Mouse (Mus musculus) intestine, embryonic 16.5 days (tissue): Measurements from ENCODE around the gene C1qtnf4. TPM values are rescaled to one million over a fixed set of nuclear protein-coding genes. Genes with fewer than 3 reads are reported as not detected.

Source experiments
- ATAC-seq: fragments of 200-750 bp; cut with Nextera tagmentation; 2 replicates; pipeline ENCODE4 v1.8.0; 2017; ENCODE audit warnings: moderate TSS enrichment, moderate library complexity
- H3K27ac ChIP-seq: fragments of 300-500 bp; sonication (generic); 2 replicates; pipeline ENCODE4 v1.5.1; 2014; ENCODE audit warnings: mild to moderate bottlenecking, low read length
- H3K27me3 ChIP-seq: fragments of 300-500 bp; sonication (generic); replicated peaks from 2 replicates; pipeline ENCODE4 v1.6.1; 2014; ENCODE audit warnings: low read length, control low read depth, mixed read lengths; ENCODE audit not compliant: control insufficient read depth, insufficient read depth
- H3K36me3 ChIP-seq: fragments of 300-500 bp; sonication (generic); 2 replicates; pipeline ENCODE4 v1.6.1; 2014; ENCODE audit warnings: low read length, control low read depth; ENCODE audit not compliant: control insufficient read depth, insufficient read depth
- H3K4me1 ChIP-seq: fragments of 300-500 bp; sonication (generic); 2 replicates; pipeline ENCODE4 v1.6.1; 2014; ENCODE audit warnings: low read length, control low read depth, mixed read lengths; ENCODE audit not compliant: control insufficient read depth, insufficient read depth
- H3K4me2 ChIP-seq: fragments of 300-500 bp; sonication (generic); 2 replicates; pipeline ENCODE4 v1.6.1; 2014; ENCODE audit warnings: low read depth, low read length, control low read depth
- H3K4me3 ChIP-seq: fragments of 300-500 bp; sonication (generic); 2 replicates; pipeline ENCODE4 v1.5.1; 2014; ENCODE audit warnings: mild to moderate bottlenecking, low read length
- H3K9ac ChIP-seq: fragments of 300-500 bp; sonication (generic); 2 replicates; pipeline ENCODE4 v1.6.1; 2014; ENCODE audit warnings: low read depth, low read length
- H3K9me3 ChIP-seq: fragments of 300-500 bp; sonication (generic); 2 replicates; pipeline ENCODE4 v1.6.1; 2016; ENCODE audit warnings: low read length, control low read depth; ENCODE audit not compliant: control insufficient read depth
- WGBS: fragments of 180-500 bp; shearing (Covaris S2); extraction: QIAGEN DNeasy Blood & Tissue Kit; methylation state at CpG from one replicate; pipeline ENCODE4 v1.1.7; 2014; 5-methylcytosine and 5-hydroxymethylcytosine counted together
- polyA plus RNA-seq: library from polyadenylated mRNA; unstranded; fragments of >200 nt; fragmentation: Nextera tagmentation; extraction: Ambion mirVana; gene quantifications from 2 replicates; pipeline ENCODE4 v1.2.1, GENCODE M21; 2015

The C1qtnf4 gene
- polyA plus RNA-seq, 1 experiment from 2014 or later = 3.3 TPM

DNA sequence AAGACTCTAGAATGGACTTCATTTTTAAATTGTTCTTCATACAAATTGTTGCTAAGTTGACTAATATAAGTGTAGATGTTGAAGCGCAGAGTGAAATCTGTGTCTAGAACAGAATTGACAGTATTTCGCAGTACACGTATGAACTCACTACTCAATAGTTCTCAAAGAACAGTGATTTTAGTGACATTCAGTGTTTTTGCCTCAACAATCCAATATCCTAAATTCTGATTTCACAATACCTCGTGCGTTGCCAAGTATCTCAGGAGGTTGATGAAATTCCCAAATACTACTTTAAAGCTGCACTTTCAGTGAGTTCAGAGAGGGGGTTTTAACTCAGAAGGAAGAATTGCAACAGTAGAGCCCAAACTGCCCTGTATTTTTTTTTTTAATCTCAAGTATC, 37.3 kb upstream of the C1qtnf4 start:
- whole genome bisulfite sequencing = 81% methylated on average over 5 of the region's 5 CpGs
- ATAC-seq = no peak
- H3K9ac ChIP-seq = 0 out of 2 replicates have a peak overlapping the region, but pooled peaks have one; percentile 85
- peak overlapping the region; percentile 67 for H3K4me2 ChIP-seq
- no peaks in the 10 kb centered on the region for H3K27me3 ChIP-seq
- H3K27ac ChIP-seq = no peak overlapping the region
- peak overlapping the region; percentile 88 for H3K4me3 ChIP-seq
- peaks cover 5% of the 10 kb centered on the region; the same call in 1 of the 2 replicates for H3K4me1 ChIP-seq
- no peaks in the 10 kb centered on the region for H3K9me3 ChIP-seq
- H3K36me3 ChIP-seq = no peaks in the 10 kb centered on the region

GRCm38 (mm10) chr2:90850401-90850800, 35.3 kb upstream of the C1qtnf4 start:
- H3K4me3 ChIP-seq = no peak overlapping the region
- H3K27ac ChIP-seq = no peak overlapping the region
- WGBS = 97% methylated on average over 1 of the region's 1 CpGs
- no peaks in the 10 kb centered on the region for H3K9me3 ChIP-seq
- ATAC-seq = no peak
- no peaks in the 10 kb centered on the region for H3K27me3 ChIP-seq
- H3K4me2 ChIP-seq = no peak overlapping the region
- H3K9ac ChIP-seq = no peak overlapping the region
- H3K4me1 ChIP-seq = peaks cover 5% of the 10 kb centered on the region; the same call in 1 of the 2 replicates
- H3K36me3 ChIP-seq = peaks cover 4% of the 10 kb centered on the region; the same call in 1 of the 2 replicates

DNA sequence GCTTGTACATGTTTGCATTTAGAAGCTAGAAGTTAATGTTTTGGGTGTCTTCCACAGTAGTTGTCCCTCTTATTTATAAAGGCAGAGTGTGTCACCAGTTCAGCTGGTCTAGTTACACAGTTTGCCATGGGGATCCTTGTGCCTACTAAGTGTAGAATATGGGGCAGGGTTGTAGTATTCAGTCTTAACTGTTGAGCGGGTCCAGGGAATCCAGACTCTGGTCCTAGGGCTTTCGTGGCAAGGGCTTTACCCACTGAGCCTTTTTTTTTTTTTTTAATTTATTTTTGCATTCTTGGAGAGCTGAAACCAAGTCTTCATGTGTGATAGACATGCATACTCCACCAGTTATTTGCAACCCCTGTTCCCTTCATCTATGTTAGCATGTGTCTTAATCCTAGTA, 24.2 kb upstream of the C1qtnf4 start:
- Histone ChIP-seq H3K27ac (no peak overlapping the region), H3K27me3 (no peaks in the 10 kb centered on the region), H3K4me3 (no peak overlapping the region), H3K4me1 (no peaks in the 10 kb centered on the region), H3K36me3 (peaks cover 14% of the 10 kb centered on the region), H3K4me2 (no peak overlapping the region), H3K9me3 (no peaks in the 10 kb centered on the region), H3K9ac (no peak overlapping the region)
- WGBS = 94% methylated on average over 2 of the region's 2 CpGs
- ATAC-seq = no peak

GRCm38 (mm10) chr2:90864184-90864583, 21.5 kb upstream of the C1qtnf4 start:
- Histone ChIP-seq H3K27ac (no peak overlapping the region), H3K9ac (no peak overlapping the region), H3K27me3 (no peaks in the 10 kb centered on the region), H3K9me3 (no peaks in the 10 kb centered on the region), H3K36me3 (peaks cover 14% of the 10 kb centered on the region), H3K4me2 (no peak overlapping the region), H3K4me1 (no peaks in the 10 kb centered on the region), H3K4me3 (no peak overlapping the region)
- ATAC-seq = no peak

GRCm38 (mm10) chr2:90866524-90866923, 19.1 kb upstream of the C1qtnf4 start:
- H3K4me2 ChIP-seq = no peak overlapping the region
- no peak overlapping the region for H3K27ac ChIP-seq
- H3K27me3 ChIP-seq = no peaks in the 10 kb centered on the region
- H3K9ac ChIP-seq = no peak overlapping the region
- H3K36me3 ChIP-seq = peaks cover 8% of the 10 kb centered on the region
- WGBS = 18% methylated on average over 3 of the region's 3 CpGs
- no peaks in the 10 kb centered on the region for H3K9me3 ChIP-seq
- peak; percentile 89 for ATAC-seq
- H3K4me1 ChIP-seq = peaks cover 11% of the 10 kb centered on the region; the same call in 1 of the 2 replicates
- H3K4me3 ChIP-seq = no peak overlapping the region

DNA sequence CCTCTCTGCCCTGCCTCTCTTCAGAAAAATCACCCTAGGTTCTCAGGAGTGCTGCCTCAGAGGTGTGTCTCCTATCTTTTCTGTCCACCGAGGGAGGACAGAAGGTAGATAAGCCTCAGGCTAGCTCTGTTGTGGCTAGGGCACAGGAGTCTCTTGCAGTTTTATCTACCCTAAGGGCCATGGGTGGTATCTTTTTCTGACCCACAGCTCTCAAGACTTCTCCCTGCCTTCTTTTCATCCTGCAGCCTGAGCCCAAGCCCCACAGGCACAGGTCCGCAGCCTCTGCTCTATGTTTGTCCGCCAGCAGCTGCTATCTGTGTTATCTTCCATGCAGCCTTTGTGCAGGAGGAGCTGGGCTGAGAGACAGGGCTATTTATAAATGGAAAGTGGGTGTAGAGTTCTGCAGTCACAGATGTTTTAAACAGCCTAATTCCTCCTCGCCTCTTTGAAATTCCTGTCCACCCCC, 15.5 kb upstream of the C1qtnf4 start:
- no peak overlapping the region for H3K4me3 ChIP-seq
- H3K9ac ChIP-seq = no peak overlapping the region
- ATAC-seq = peak; percentile 78
- H3K4me1 ChIP-seq = peaks cover 11% of the 10 kb centered on the region; the same call in 1 of the 2 replicates
- no peak overlapping the region for H3K27ac ChIP-seq
- no peaks in the 10 kb centered on the region for H3K9me3 ChIP-seq
- H3K27me3 ChIP-seq = no peaks in the 10 kb centered on the region
- WGBS = 14% methylated on average over 4 of the region's 4 CpGs
- H3K36me3 ChIP-seq = peaks cover 8% of the 10 kb centered on the region; the same call in 1 of the 2 replicates
- H3K4me2 ChIP-seq = no peak overlapping the region

GRCm38 (mm10) chr2:90871180-90871961, 14.3 kb upstream of the C1qtnf4 start:
- no peak overlapping the region for H3K4me3 ChIP-seq
- no peak overlapping the region for H3K27ac ChIP-seq
- no peak overlapping the region for H3K4me2 ChIP-seq
- H3K36me3 ChIP-seq = no peaks in the 10 kb centered on the region
- 67% methylated on average over 8 of the region's 8 CpGs for WGBS
- no peaks in the 10 kb centered on the region for H3K27me3 ChIP-seq
- H3K9ac ChIP-seq = no peak overlapping the region
- no peaks in the 10 kb centered on the region for H3K9me3 ChIP-seq
- ATAC-seq = no peak
- peaks cover 11% of the 10 kb centered on the region; the same call in 1 of the 2 replicates for H3K4me1 ChIP-seq

DNA sequence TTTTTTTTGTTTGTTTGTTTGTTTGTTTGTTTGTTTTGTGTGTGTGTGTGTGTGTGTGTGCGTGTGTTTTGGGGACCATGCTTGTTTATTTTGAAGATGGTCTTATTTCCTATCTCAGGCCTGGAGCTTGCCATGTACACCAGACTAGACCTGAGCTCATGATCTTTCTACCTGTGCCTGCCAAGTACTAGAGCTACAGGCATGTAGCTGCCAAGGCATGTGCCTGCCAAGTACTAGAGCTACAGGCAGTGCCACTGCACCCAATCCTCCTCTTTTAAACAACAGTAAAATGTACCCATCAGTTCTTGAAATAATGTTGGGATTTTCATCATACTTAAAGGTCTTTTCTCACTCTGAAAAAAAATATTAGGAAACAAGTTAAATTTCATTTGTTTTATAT, 11.6 kb upstream of the C1qtnf4 start:
- no peak overlapping the region for H3K4me2 ChIP-seq
- H3K36me3 ChIP-seq = no peaks in the 10 kb centered on the region
- no peaks in the 10 kb centered on the region for H3K27me3 ChIP-seq
- H3K4me1 ChIP-seq = peaks cover 11% of the 10 kb centered on the region; the same call in 1 of the 2 replicates
- no peak overlapping the region for H3K27ac ChIP-seq
- 81% methylated on average over 1 of the region's 1 CpGs for WGBS
- no peak overlapping the region for H3K9ac ChIP-seq
- ATAC-seq = no peak
- H3K4me3 ChIP-seq = no peak overlapping the region
- no peaks in the 10 kb centered on the region for H3K9me3 ChIP-seq

DNA sequence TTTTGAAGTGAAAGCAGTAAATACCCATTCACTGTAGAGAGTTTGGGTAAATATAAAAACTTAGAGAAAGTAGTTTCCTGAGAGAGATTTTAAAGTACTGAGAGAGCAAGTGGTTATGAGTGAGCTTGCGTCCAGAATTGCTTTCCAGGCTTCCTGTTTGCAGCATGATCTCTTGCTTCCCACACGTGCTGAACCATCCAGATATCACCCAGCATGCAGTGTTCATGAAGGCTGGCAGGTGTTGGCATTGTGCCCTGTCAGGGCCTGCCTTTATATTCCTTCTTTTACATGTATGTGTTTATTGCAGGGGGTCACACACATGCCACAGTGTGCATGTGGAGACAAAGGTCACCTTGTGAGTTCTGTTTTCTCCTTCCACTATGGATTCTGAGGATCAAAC, 10.4 kb upstream of the C1qtnf4 start:
- H3K27ac ChIP-seq = no peak overlapping the region
- no peak overlapping the region for H3K4me3 ChIP-seq
- ATAC-seq = no peak
- no peaks in the 10 kb centered on the region for H3K27me3 ChIP-seq
- H3K36me3 ChIP-seq = no peaks in the 10 kb centered on the region
- no peak overlapping the region for H3K9ac ChIP-seq
- no peak overlapping the region for H3K4me2 ChIP-seq
- WGBS = 69% methylated on average over 2 of the region's 2 CpGs
- no peaks in the 10 kb centered on the region for H3K9me3 ChIP-seq
- peaks cover 5% of the 10 kb centered on the region; the same call in 1 of the 2 replicates for H3K4me1 ChIP-seq
